Mouse (Mus musculus) neural tube, embryonic 11.5 days (tissue): ENCODE measurements around the gene Syn3. TPM values are rescaled to one million over a fixed set of nuclear protein-coding genes. Genes with fewer than 3 reads are reported as not detected.
"Not testable (repeated sequence)": the region's sequence is repeated elsewhere in the genome, so short reads cannot be mapped to it uniquely, and the experiment has no call there.

Experiments
- ATAC-seq: fragments of 200-750 bp; cut with Nextera tagmentation; 2 replicates; pipeline ENCODE4 v1.8.0; 2017; ENCODE audit warnings: moderate number of reproducible peaks, mild to moderate bottlenecking, moderate TSS enrichment, moderate library complexity; ENCODE audit not compliant: insufficient read depth, low FRiP score, low TSS enrichment
- DNase-seq: peaks from one replicate; pipeline ENCODE4 v3.0.0-alpha.2; 2015; ENCODE audit warnings: low spot score
- H3K27ac ChIP-seq: fragments of 300-500 bp; sonication (generic); 2 replicates; pipeline ENCODE4 v1.5.1; 2014; ENCODE audit warnings: low read depth, mild to moderate bottlenecking, low read length
- H3K27me3 ChIP-seq: fragments of 300-500 bp; sonication (generic); 2 replicates; pipeline ENCODE4 v1.6.1; 2014; ENCODE audit warnings: mild to moderate bottlenecking, low read length, mixed read lengths; ENCODE audit not compliant: control insufficient read depth, insufficient read depth
- H3K36me3 ChIP-seq: fragments of 300-500 bp; sonication (generic); 2 replicates; pipeline ENCODE4 v1.6.1; 2014; ENCODE audit warnings: mild to moderate bottlenecking, low read length, moderate library complexity, mixed read lengths; ENCODE audit not compliant: control insufficient read depth, insufficient read depth
- H3K4me1 ChIP-seq: fragments of 300-500 bp; sonication (generic); 2 replicates; pipeline ENCODE4 v1.6.1; 2014; ENCODE audit warnings: low read length, mixed read lengths; ENCODE audit not compliant: control insufficient read depth, insufficient read depth
- H3K4me2 ChIP-seq: fragments of 300-500 bp; sonication (generic); 2 replicates; pipeline ENCODE4 v1.6.1; 2014; ENCODE audit warnings: low read depth, mild to moderate bottlenecking, moderate library complexity
- H3K4me3 ChIP-seq: fragments of 300-500 bp; sonication (generic); 2 replicates; pipeline ENCODE4 v1.5.1; 2014; ENCODE audit warnings: low read depth, low read length
- H3K9ac ChIP-seq: fragments of 300-500 bp; sonication (generic); 2 replicates; pipeline ENCODE4 v1.6.1; 2014; ENCODE audit warnings: mild to moderate bottlenecking, low read length
- H3K9me3 ChIP-seq: fragments of 300-500 bp; sonication (generic); 2 replicates; pipeline ENCODE4 v1.6.1; 2016; ENCODE audit warnings: low read length; ENCODE audit not compliant: control insufficient read depth
- WGBS: fragments of 180-500 bp; shearing (Covaris S2); extraction: QIAGEN DNeasy Blood & Tissue Kit; methylation state at CpG from one replicate; pipeline ENCODE4 v1.1.7; 2014; 5-methylcytosine and 5-hydroxymethylcytosine counted together
- polyA plus RNA-seq: library from polyadenylated mRNA; unstranded; fragments of >200 nt; fragmentation: Nextera tagmentation; extraction: Ambion mirVana; gene quantifications from 2 replicates; pipeline ENCODE4 v1.2.1, GENCODE M21; 2014

Gene Syn3
- polyA plus RNA-seq, 1 experiment from 2014 or later: 4.4 TPM

DNA sequence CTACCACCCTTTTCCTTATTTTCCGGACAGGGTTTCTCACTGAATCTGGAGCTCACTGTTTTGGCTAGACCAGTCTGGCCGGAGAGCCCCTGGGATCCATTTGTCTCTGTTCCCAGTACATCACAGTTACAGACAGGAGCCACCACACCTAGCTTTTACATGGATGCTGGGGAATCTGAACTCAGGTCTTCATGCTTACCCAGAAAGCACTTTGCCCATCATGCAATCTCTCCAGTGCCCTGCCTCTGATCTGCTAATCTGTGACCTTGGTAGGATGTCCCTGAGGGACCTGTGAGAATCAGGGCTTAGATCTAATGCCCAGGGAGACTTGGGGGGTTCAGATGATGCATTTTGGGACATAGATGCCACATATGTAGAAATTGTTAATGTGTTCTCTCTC, 373.3 kb downstream of the Syn3 start:
- no peak overlapping the region for H3K9ac ChIP-seq
- ATAC-seq: no peak
- H3K4me2 ChIP-seq: no peak overlapping the region
- H3K9me3 ChIP-seq: no peaks in the 10 kb centered on the region
- H3K27me3 ChIP-seq: no peaks in the 10 kb centered on the region
- WGBS: 91% methylated on average over 2 of the region's 2 CpGs
- H3K4me3 ChIP-seq: no peak overlapping the region
- DNase-seq: no peak
- H3K36me3 ChIP-seq: no peaks in the 10 kb centered on the region
- H3K27ac ChIP-seq: no peak overlapping the region
- no peaks in the 10 kb centered on the region for H3K4me1 ChIP-seq

- no peaks in the 10 kb centered on the region for H3K4me1 ChIP-seq
- no peak overlapping the region for H3K4me3 ChIP-seq
- no peaks in the 10 kb centered on the region for H3K9me3 ChIP-seq
- no peaks in the 10 kb centered on the region for H3K36me3 ChIP-seq
- WGBS: 64% methylated on average over 4 of the region's 4 CpGs
- H3K4me2 ChIP-seq: no peak overlapping the region
- DNase-seq (no peak), ATAC-seq (no peak)
- H3K27me3 ChIP-seq: no peaks in the 10 kb centered on the region
- no peak overlapping the region for H3K27ac ChIP-seq
- H3K9ac ChIP-seq: no peak overlapping the region
These were observed 374.6 kb downstream of the Syn3 start for GRCm38 (mm10) chr10:86124115-86124514.

DNA sequence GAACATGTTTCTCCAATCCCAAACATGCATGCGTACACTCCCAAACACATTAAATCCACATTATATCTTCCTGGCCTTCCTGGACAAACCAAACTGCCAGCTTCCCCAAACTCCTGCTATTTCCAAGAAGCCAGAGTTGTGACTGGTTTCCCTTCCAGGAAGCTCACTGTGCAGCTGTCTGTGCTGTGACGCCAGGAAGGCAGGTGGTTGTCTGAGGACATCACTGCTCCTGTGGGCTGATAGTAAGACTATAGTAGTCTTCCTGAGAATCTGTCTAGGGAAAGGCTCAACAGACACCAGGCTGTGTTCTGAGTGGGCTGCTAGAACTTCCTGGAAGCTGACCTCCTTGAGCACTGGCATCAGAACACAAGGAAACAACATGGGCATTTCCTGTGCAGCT, 375.5 kb downstream of the Syn3 start:
- Histone ChIP-seq H3K9ac (no peak overlapping the region), H3K27me3 (no peaks in the 10 kb centered on the region), H3K9me3 (no peaks in the 10 kb centered on the region), H3K36me3 (no peaks in the 10 kb centered on the region), H3K4me3 (no peak overlapping the region), H3K27ac (no peak overlapping the region), H3K4me1 (no peaks in the 10 kb centered on the region), H3K4me2 (no peak overlapping the region)
- WGBS: 91% methylated on average over 2 of the region's 2 CpGs
- ATAC-seq: no peak
- no peak for DNase-seq

DNA sequence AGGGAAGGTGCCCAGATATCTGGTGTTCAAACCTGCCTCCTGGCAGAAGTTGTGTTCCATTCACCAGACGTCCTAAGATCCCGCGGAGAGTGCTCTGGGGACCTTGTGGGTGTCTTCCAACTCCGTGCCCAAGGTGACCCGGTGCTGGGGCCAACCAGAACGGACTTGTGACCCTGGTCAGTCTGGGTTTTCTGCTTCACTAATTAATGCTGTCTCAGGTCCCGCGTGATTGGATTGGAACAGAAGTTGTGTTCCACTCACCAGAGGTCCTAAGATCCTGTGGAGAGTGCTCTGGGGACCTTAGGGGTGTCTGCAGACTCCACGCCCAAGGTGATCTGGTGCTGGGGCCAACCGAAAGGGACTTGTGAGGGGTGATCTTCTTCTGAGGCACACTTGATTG, 376.2 kb downstream of the Syn3 start:
- not testable (repeated sequence) for ATAC-seq, H3K9me3 ChIP-seq, DNase-seq, H3K27me3 ChIP-seq, H3K27ac ChIP-seq, H3K4me2 ChIP-seq, H3K36me3 ChIP-seq, H3K4me1 ChIP-seq, H3K9ac ChIP-seq, H3K4me3 ChIP-seq
- WGBS: 95% methylated on average over 10 of the region's 10 CpGs

- Histone ChIP-seq H3K9me3 (no peaks in the 10 kb centered on the region), H3K4me3 (no peak overlapping the region), H3K27me3 (no peaks in the 10 kb centered on the region), H3K4me2 (no peak overlapping the region), H3K36me3 (no peaks in the 10 kb centered on the region), H3K4me1 (no peaks in the 10 kb centered on the region), H3K27ac (no peak overlapping the region), H3K9ac (no peak overlapping the region)
- DNase-seq (no peak), ATAC-seq (no peak)
- 72% methylated on average over 2 of the region's 2 CpGs for WGBS
These were observed 382.4 kb downstream of the Syn3 start for GRCm38 (mm10) chr10:86116268-86116667.

DNA sequence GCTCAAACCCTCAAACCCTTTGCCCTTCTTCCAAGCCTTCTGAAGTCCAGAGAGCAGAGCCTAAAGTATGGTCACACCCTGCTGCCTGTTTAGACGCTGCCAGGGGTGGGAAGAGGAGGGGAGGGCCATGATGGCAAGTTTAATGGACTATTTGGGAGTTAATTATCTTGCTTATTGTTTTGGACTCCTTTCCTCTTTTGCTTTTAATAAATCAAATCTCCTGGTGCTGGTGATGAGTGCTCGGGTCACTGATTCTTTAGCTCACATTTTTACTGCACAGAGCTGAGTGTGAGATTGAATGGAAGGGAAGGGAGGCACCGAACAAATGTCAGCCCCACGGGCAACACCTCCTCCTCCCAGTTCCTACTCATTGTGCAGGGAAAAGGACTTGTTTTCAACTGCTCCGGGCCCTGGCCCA, 384.3 kb downstream of the Syn3 start:
- Histone ChIP-seq H3K4me2 (no peak overlapping the region), H3K4me1 (no peaks in the 10 kb centered on the region), H3K27ac (no peak overlapping the region), H3K27me3 (no peaks in the 10 kb centered on the region), H3K9ac (no peak overlapping the region), H3K36me3 (no peaks in the 10 kb centered on the region), H3K9me3 (no peaks in the 10 kb centered on the region), H3K4me3 (no peak overlapping the region)
- DNase-seq (no peak), ATAC-seq (no peak)
- 28% methylated on average over 5 of the region's 5 CpGs for WGBS

GRCm38 (mm10) chr10:86108797-86109196, 389.9 kb downstream of the Syn3 start:
- no peaks in the 10 kb centered on the region for H3K36me3 ChIP-seq
- 88% methylated on average over 4 of the region's 4 CpGs for WGBS
- DNase-seq: no peak

DNA sequence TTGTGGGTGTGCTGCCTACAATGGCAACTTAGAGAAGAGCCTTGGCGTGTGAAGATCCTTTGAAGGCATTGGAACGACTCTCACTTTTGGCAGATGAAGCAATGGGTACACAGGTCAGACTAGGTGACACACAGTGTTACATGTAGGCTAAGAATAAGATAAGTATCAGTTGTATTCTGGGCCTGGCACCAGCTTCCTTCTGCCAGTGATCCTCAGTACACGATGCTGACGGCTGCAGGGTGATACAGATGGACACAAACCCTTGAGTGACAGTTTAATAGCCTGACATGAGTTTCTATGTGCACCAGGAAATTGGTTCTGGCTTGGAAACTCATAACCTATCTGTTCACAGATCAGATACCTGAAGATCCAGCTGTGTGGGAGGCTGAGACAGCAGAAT, 391.0 kb downstream of the Syn3 start:
- H3K9me3 ChIP-seq: no peaks in the 10 kb centered on the region
- no peak overlapping the region for H3K9ac ChIP-seq
- DNase-seq (no peak), ATAC-seq (no peak)
- H3K36me3 ChIP-seq: no peaks in the 10 kb centered on the region
- WGBS: 88% methylated on average over 4 of the region's 4 CpGs
- no peak overlapping the region for H3K4me3 ChIP-seq
- no peak overlapping the region for H3K4me2 ChIP-seq
- no peaks in the 10 kb centered on the region for H3K4me1 ChIP-seq
- no peaks in the 10 kb centered on the region for H3K27me3 ChIP-seq
- H3K27ac ChIP-seq: no peak overlapping the region

More at GRCm38 (mm10) chr10:86108797-86109196, 389.9 kb downstream of the Syn3 start:
- Histone ChIP-seq H3K4me2 (no peak overlapping the region), H3K27me3 (no peaks in the 10 kb centered on the region), H3K27ac (no peak overlapping the region), H3K9me3 (no peaks in the 10 kb centered on the region), H3K4me1 (no peaks in the 10 kb centered on the region), H3K9ac (no peak overlapping the region), H3K4me3 (no peak overlapping the region)
- ATAC-seq: no peak

GRCm38 (mm10) chr10:86103976-86104375, 394.7 kb downstream of the Syn3 start:
- H3K9ac ChIP-seq: no peak overlapping the region
- no peak overlapping the region for H3K27ac ChIP-seq
- ATAC-seq (no peak), DNase-seq (no peak)
- no peak overlapping the region for H3K4me3 ChIP-seq
- H3K4me2 ChIP-seq: no peak overlapping the region
- H3K9me3 ChIP-seq: no peaks in the 10 kb centered on the region
- no peaks in the 10 kb centered on the region for H3K4me1 ChIP-seq
- H3K36me3 ChIP-seq: no peaks in the 10 kb centered on the region
- H3K27me3 ChIP-seq: no peaks in the 10 kb centered on the region
